Mouse (Mus musculus): ENCODE results near the gene Adamts15.

Gene Adamts15

GRCm38 (mm10) chr9:30921261-30922103 is 770 bp downstream of the Adamts15 start:
- no peak for DNase-seq

DNA sequence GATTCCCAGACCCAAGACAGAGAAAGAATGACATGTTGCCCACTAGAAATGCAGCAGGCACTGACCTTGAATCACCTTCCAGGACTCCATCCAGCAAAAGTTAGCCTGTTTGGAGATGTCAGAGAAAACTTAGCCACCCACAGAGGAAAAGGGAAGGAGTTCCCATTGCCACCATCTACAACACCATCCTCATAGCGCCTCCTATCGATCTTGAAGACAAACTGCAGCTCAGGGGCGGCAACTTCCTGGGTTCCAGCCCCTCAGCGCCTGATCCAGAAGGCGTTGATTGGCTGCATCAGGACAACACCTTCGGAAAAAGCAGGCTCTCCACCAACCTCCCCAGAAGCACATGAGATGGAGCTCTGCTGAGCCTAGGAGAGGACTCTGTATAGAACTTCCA is 1.5 kb downstream of the Adamts15 start:
- DNase-seq, result peak; percentile 26

DNA sequence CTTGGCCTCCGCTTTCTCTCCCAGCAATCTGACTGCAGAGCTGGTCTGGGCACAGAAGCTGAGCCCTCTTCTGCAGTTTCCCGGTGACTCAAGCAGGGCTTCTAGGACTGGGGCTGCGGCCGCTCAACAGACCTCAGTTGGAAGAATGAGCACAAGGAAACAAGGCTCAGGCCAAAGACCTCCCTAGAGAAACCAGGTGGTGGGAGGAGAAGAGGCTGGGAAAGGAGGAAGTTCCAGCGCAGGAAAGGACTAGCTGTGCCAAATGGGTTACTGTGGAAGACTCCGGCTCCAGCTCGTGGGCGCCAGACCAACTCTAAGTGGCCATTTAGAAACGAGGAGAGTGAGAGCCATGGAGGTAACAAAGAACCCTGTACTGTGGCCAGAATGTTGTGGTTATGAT is 2.6 kb downstream of the Adamts15 start:
- DNase-seq, result no peak

GRCm38 (mm10) chr9:30918466-30919356 is 3.5 kb downstream of the Adamts15 start:
- DNase-seq, result no peak

DNA sequence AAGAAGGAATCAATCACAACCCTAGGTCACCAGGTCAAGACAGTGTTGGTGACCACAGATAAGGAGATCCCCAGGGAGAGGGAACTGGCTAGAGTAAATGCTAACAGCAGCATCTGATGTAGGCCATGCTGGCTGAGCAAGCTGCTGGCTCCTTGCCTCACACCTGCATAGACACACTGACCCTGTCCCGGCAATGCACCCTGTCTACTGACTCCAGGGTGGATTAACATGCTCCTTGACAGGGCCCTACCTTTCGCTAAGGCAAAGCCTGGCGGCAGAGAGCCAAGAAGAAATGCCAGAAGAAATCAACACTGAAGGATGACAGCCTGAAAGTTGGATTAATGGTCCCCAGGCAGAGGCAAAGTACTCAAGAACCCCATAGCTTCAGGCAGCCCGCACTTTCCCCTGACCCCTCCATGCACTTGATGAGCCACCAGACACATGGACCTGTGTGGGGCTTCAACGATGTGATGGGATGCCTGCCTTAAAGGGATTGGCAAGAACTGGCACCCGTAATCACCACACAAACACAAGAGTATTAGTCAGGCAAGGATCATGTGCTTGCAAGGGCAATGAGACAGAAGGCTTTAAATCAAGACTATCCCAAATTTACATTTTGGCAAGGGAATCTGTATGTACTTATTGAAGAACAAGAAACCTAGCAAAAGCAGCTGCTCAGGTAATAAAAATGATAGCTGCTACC is 5.8 kb downstream of the Adamts15 start:
- DNase-seq, result no peak

DNA sequence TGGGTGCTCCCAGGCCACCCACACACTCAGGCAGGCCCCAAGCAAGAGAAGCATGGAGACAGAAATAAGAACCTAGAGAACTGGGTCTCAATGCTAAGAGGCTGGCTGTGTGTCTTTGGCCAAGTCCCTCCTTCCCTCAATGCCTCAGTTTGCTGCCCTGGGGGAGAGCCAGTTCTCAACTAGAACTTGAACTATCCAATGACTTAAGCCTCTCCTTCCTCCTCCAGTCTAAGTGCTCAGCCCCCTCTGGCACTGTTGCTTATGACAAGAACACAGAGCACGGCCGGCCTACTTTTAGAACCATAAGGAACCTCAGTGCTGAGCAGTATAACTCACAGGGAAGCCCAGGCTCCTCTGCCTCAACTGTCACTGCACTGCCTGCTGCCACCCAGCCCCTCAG is 8.0 kb downstream of the Adamts15 start:
- DNase-seq, result no peak

DNA sequence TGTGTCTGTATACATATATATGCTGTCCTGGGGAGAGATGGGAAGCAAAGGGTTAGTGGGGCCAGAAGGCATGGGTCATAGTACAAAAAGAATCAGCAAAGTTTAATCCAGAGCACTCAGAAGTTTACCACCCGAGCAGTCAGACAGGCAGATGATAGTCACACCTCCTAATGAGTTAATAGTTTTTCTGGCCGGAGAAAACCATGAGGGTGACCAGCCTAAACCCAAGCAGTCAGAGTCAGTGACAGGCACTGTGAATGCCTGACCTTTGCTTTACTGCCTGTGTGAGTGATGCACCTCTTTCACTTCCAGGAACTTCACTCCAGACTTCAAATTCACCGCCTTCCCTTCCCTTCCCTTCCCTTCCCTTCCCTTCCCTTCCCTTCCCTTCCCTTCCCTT is 8.8 kb downstream of the Adamts15 start:
- no peak for DNase-seq

GRCm38 (mm10) chr9:30912161-30912560 is 10.1 kb downstream of the Adamts15 start:
- DNase-seq, result no peak

DNA sequence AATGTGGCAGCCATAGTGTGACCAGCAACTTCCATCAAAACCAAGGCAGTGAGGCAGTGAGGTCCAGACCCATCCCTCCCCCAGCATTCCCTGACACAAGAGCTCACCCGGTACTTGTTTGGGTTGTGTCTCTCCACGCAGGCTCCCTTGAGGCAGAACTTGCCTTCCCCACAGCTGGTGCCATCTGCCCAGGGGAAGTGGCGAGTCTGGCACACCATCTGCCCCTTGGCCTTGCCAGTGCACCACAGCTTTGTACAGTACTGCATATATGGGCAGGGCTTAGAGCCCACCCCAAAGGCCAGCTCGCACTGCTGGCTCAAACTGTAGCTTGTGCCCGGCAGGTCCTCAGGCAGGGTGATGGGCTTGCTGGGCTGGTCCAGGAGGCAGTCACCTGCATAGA is 11.8 kb downstream of the Adamts15 start:
- no peak for DNase-seq

DNA sequence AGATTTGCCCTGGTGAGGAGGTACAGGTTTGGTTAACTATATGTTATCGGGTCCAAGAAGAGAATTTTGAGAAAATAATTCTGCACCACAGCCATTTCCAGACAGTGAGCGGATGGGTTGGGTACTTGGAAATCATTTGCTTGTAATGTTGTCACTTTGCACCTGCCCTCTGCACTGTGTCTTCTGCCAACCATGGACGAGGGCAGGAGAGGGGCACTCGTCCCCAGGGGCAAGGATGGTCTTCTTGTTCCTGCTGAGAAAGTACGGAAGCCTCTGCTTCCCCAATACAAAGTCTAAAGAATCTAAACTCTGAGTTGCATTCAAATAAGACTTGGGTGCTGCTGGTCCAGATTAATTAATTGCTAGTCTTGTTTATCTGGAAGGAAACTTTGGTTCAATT is 13.3 kb downstream of the Adamts15 start:
- no peak for DNase-seq

DNA sequence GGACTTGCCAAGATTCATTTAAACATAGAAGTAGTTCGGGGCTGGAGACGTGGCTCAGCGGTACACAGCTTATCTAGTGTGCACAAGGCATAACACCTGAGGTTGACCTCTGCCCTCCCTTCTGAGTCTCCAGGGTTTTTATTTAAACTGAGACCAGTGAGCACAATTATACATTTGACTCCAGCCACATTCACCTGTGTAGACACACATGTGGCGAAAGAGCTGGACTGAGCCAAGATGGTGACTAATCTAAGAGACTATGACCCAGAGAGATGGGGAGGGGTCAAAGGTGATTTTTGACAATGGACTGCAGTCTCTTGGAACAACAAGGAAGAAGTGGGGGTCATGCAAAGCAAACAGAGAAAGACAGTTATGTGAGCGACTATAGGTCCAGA is 14.0 kb downstream of the Adamts15 start:
- no peak for DNase-seq

DNA sequence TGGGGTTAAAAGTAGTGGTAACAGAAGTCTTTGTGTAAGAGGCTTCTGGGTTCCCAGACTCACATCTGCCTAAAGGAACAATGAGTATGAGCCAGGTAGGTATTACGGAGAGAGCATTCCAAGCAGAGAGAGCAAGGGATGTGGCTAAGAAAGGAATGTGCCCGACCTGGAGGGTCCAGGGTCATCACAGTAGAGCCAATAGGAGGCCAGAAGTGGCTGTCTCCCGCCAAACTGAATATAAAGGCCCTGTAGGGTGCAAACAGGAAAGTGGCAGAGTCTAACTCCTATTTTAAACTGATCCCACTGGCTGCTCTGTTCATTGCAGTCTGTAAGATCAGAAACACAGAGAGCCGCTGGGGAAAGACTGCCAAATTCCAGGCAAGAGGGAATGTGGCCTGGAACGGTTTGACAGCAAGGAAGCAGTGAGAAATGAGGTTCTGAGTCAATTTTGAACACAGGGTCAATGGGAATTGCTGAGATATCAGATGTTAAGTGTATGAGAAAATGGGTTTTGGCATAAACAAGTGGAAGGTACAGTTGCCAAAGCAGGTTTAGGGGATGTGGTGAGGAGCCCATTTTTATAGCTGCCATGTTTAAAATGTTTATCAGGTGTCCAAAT is 14.5 kb downstream of the Adamts15 start:
- no peak for DNase-seq

DNA sequence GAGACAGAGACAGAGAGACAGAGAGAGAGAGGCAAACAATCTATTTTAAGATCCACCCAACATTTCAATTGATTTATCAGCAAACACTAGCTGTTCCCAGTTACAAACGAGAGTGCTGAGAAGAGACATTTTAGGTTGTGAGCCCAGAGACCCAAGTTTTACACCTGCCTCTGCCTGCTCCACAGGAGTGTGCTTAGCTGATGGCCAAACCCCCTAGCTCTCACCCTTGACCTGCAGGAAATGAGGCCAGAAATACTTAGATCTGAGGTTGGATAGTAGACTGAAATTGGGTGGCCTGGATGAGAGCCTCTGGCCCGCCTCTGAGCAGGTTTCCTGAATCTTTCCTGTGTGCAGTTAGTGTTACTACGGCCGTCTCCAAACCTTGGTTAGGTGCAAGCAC is 15.8 kb downstream of the Adamts15 start:
- DNase-seq, result no peak

GRCm38 (mm10) chr9:30905861-30906260 is 16.4 kb downstream of the Adamts15 start:
- DNase-seq, result no peak

DNA sequence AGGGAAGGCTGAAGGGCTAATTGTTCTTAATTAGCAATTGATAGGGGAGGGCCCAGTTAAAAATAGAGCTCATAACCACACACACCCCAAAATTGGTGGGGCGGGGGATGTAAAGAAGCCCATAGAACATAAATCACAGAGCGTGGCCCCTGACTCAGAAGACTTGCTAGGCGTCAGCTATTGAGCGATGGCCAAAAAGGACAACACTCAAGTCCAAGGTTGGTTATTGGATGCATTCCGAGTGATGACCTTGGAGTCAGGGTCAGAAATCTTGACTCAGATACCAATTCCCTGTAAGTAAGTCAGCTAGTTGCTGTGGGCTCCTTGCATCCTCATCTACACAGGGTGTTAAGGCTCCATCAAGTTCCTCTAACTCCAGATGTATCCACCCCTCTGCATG is 19.0 kb downstream of the Adamts15 start:
- no peak for DNase-seq

DNA sequence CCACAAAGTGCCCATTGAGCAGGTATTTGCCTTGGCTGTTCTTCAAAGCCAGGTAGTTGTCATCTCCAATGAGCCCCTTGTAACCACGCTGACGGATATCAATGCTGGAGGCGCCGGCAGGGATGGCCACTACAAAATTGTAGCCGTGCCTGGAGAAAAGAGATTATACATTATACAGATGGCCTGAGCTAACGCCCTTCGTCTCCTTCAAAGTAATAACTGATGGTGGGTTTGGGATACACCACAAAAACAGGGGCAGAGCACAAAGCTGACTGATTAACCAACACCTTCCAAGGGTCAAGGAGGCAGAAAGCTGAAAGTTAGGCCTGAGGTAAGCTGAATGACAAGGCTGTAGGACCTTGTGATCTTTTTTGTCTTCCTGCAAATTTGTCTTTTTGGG is 19.6 kb downstream of the Adamts15 start:
- no peak for DNase-seq

GRCm38 (mm10) chr9:30902152-30902551 is 20.1 kb downstream of the Adamts15 start:
- DNase-seq, result no peak

DNA sequence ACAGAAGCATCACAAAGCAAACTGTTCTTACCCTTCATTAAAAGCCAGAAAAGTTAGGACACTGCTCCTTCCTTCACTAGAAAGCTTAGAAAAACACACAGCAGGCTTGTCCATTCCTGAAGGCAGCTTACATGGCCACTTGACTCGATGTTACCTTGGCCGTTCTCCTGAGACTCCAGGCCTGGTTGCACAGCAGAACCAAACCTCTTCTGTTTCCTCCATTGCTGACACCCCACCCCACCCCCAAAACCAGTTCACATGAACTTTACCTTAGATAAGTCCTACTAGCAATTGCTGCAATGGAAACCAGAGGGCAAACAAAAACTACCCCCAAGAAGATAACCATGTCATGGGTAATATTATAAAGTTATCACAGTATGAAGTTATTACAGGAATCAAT is 25.1 kb downstream of the Adamts15 start:
- DNase-seq, result no peak

GRCm38 (mm10) chr9:30896752-30897151 is 25.5 kb downstream of the Adamts15 start:
- no peak for DNase-seq

DNA sequence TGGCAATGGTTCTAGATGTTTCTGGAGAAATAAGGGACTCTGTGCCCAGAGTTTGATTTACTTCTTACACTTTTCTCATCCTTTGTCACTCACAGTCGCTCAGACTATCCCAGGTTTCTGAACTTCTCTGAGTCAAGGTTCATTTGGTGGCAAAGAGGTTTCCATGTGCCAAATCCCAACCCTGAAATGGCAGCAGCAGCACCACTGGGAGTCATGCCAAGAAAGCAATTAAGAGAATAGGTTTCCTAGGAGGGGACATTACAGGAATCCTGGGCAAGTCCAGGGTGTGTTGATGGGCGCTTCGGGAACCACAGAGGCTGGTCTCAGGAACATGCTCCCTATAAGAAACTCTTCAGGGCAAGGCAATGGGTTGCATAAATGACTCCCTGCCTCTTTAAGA is 26.6 kb downstream of the Adamts15 start:
- DNase-seq, result no peak

GRCm38 (mm10) chr9:30886276-30886675 is 36.0 kb downstream of the Adamts15 start:
- DNase-seq, result no peak

GRCm38 (mm10) chr9:30880553-30880952 is 41.7 kb downstream of the Adamts15 start:
- peak; percentile 8 for DNase-seq

GRCm38 (mm10) chr9:30879947-30880273 is 42.3 kb downstream of the Adamts15 start:
- no peak for DNase-seq

All from liver (tissue).